Mouse (Mus musculus) spleen, postnatal 14 days (tissue): ENCODE measurements around the gene Btbd1.

Experiments
- DNase-seq, 2 experiments: peaks; one replicate each; pipeline ENCODE4 v3.0.0; 2021 to 2022; ENCODE audit warnings: low spot score in 2 of 2

Btbd1 gene

DNA sequence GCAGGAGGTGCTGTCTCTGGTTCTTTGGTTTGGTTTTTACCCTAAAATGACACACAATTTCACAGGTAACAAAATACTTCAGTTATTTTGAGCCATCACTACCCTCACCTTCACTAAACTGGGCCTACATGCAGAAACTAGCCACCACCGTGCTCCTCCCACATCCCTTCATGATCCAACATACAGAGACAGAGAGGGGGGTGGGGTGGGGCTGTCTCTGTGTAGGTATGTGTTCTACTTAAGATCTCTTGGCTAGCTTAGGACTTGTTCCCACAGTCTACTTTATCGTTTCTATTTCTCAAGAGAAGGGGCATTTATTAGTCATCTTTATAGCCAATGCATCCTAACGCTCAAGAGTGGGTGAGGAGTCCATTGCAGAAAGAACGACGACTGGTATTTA lies 40.7 kb downstream of the Btbd1 start:
- DNase-seq = no peak

GRCm38 (mm10) chr7:81777667-81778218 lies 51.5 kb downstream of the Btbd1 start:
- DNase-seq = no peak

DNA sequence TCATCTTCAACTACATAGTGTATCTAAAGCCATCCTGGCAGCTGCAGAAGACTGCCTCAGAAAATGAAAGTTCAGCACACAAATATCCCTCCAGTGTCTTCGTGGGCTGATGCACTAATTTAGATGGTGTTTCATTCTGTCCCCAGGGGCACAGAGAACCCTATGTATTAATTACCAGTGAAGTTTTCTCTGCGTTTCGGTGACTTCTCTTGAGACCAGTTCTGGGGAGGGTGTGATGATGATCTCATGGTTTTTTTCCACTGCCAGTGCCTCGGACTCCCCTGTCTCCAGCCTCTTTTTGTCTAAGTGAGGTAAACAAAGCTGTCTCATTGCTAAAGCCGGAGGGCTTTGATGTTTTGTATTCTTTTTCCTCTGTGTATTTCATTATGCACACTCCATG lies 53.9 kb downstream of the Btbd1 start:
- no peak for DNase-seq

GRCm38 (mm10) chr7:81772786-81773539 lies 56.3 kb downstream of the Btbd1 start:
- DNase-seq = no peak

DNA sequence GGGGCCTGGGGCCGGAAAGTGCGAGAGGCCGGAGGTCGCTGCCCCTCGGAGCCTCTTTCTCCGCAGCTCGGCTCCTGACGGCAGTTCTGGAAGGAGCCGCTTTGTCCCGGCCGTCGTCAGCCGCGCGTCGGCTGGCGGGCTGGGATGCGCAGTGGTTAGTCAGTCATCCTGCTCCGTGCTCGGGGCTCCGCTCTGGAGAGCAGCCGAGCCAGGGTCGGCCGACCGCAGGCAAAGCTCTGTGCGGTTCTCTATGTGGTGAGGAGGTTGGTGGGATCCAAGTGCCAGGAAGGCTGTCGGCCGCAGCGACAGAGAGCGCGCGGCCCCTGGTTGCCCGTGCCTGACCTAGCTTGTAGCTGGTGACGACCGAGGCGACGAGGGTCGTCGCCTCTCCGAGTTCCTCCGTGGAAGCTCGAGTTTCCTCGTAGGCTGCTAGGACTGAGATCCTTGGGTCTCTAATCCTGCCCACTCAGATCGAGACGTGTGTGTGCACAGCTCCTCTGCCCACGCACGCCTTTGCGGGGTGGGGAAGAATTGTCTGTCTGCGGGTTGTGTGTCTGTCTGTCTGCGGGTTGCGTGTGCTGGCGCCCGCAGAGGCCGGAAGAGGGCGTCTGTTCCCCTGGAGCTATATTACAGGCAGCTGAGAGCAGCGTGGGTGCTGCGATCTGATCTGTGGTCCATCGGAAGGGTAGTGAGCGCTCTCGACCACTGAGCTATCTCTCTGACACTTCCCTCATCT lies 66.0 kb downstream of the Btbd1 start:
- DNase-seq = peak; percentile 15 to 30

- peak; percentile 66 to 79 for DNase-seq
Observed at GRCm38 (mm10) chr7:81762180-81763109, 66.8 kb downstream of the Btbd1 start, which contains the start of gene Ramac. TSS of gene Ramac (plus strand) at chr7:81762925.

DNA sequence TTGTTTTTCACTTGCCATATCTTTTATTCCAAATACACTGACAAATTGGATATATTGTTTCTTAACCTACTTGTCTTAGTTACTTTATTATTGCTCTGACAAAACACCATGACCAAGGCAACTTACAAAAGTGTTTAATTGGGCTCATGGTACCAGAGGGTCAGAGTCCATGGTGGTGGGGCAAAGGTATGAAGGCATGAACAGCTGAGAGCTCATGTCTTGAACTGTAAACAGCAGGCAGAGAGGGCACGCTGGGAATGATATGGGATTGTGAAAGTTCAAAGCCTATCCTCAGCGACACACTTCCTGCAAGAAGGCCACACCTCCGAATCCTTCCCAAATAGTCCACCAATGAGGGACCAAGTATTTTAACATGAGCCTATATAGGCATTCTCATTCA lies 81.3 kb downstream of the Btbd1 start:
- DNase-seq = no peak

DNA sequence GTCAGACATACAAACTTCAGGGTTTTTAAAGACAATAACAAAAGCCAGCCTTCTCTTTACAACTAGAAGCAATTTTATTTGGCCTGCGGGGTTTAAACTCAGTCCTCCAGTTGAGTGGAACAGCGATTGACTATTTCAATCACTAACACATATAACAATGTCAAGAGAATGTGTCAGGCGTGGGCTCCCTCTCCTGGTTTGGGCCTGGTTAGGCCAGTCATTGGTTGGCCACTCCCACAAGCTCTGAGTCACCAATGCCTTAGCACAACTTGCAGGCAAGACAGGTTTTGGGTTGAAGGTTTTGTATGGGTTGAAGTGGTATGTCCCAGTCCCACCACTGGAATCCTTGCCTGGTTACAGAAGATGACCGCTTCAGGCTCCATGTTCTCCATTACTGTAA lies 85.1 kb downstream of the Btbd1 start:
- no peak for DNase-seq
